ENCODE assay signal across 9 mouse cellular contexts in genomic region chr14:55029034-55029698, GRCm38 (mm10). TPM values are rescaled to one million over a fixed set of nuclear protein-coding genes. Genes with fewer than 3 reads are reported as not detected.
DNase-seq lines count a peak whose midpoint lies in the region; ATAC-seq and TF ChIP-seq lines count a peak whose summit lies in the region.
"Had no signal": no experiment of that assay in that cellular context is flagged by ENCODE, and none has a peak within 500 bp of the region (broad histone marks: within the 10 kb centered on the region; RNA-seq: fewer than 3 reads in every experiment).

No protein-coding gene starts in this region.

- no peaks in the 10 kb centered on the region for H3K9me3 ChIP-seq in kidney, postnatal 0 days (replicated peaks; ENCODE audit: low read length)
- H3K9me3 ChIP-seq in embryonic facial prominence, embryonic 14.5 days (ENCODE audit: control insufficient read depth, low read length) = no peaks in the 10 kb centered on the region
- no peaks in the 10 kb centered on the region for H3K9me3 ChIP-seq in liver, embryonic 11.5 days (ENCODE audit: control insufficient read depth, low read length)
- no peaks in the 10 kb centered on the region for H3K9me3 ChIP-seq in heart, embryonic 11.5 days (replicated peaks; ENCODE audit: control insufficient read depth, low read length)

- H3K4me1 ChIP-seq in kidney, postnatal 0 days (replicated peaks; ENCODE audit: insufficient read depth, low read length) = 0 out of 2 replicates have a peak, but pooled peaks cover 6% of the 10 kb centered on the region
- H3K4me1 ChIP-seq in bone marrow, adult 2 months (ENCODE audit: control insufficient read depth, insufficient read depth, low read length) = no peaks in the 10 kb centered on the region
- H3K4me1 ChIP-seq in embryonic facial prominence, embryonic 14.5 days (ENCODE audit: control insufficient read depth, insufficient read depth, low read length) = peaks cover 6% of the 10 kb centered on the region; the same call in 1 of the 2 replicates
- H3K4me1 ChIP-seq in liver, embryonic 11.5 days (replicated peaks; ENCODE audit: control insufficient read depth, insufficient read depth, low read length) = peaks cover 11% of the 10 kb centered on the region
- H3K4me1 ChIP-seq in heart, embryonic 11.5 days (ENCODE audit: control insufficient read depth, insufficient read depth, low read length) = peaks cover 7% of the 10 kb centered on the region

- H3K9ac ChIP-seq in kidney, postnatal 0 days (ENCODE audit: low read depth, low read length) = no peak overlapping the region
- H3K9ac ChIP-seq in embryonic facial prominence, embryonic 14.5 days (ENCODE audit: low read depth, low read length) = 0 out of 2 replicates have a peak overlapping the region, but pooled peaks have one; percentile 19
- H3K9ac ChIP-seq in liver, embryonic 11.5 days (ENCODE audit: low read depth, low read length) = no peak overlapping the region
- no peak overlapping the region for H3K9ac ChIP-seq in heart, embryonic 11.5 days (ENCODE audit: low read depth, low read length)

- no peak overlapping the region for H3K4me2 ChIP-seq in kidney, postnatal 0 days (ENCODE audit: low read length)
- no peak overlapping the region for H3K4me2 ChIP-seq in embryonic facial prominence, embryonic 14.5 days (ENCODE audit: low read depth, low read length)
- peak overlapping the region; percentile 19; the same call in 1 of the 2 replicates for H3K4me2 ChIP-seq in liver, embryonic 11.5 days
- H3K4me2 ChIP-seq in heart, embryonic 11.5 days = no peak overlapping the region

- 13% methylated on average over 11 of the region's 11 CpGs for WGBS in kidney, postnatal 0 days
- 32% methylated on average over 11 of the region's 11 CpGs for WGBS in bone marrow, adult 2 months
- 12% methylated on average over 9 of the region's 11 CpGs for WGBS in embryonic facial prominence, embryonic 14.5 days
- whole genome bisulfite sequencing in liver, embryonic 11.5 days = 9% methylated on average over 11 of the region's 11 CpGs
- WGBS in heart, embryonic 11.5 days (ENCODE audit: insufficient replicate concordance) = 6% methylated on average over 11 of the region's 11 CpGs

- no peak for TF ChIP-seq POLR2A in bone marrow, adult 2 months (IDR thresholded peaks at IDR 0.05; ENCODE audit: borderline replicate concordance, control insufficient read depth, low read depth, low read length)

- no peak for ATAC-seq in kidney, postnatal 0 days (replicated peaks; ENCODE audit: low FRiP score, low read depth)
- no peak for ATAC-seq in embryonic facial prominence, embryonic 14.5 days (ENCODE audit: low read depth)
- ATAC-seq in liver, embryonic 11.5 days (replicated peaks; ENCODE audit: low FRiP score) = peak; percentile 62; the same call in 1 of the 2 replicates
- no peak for ATAC-seq in heart, embryonic 11.5 days (replicated peaks; ENCODE audit: insufficient number of reproducible peaks, low FRiP score, low TSS enrichment)

- H3K4me3 ChIP-seq in kidney, postnatal 0 days (replicated peaks; ENCODE audit: low read depth, low read length) = no peak overlapping the region
- no peak overlapping the region for H3K4me3 ChIP-seq in bone marrow, adult 2 months (replicated peaks; ENCODE audit: control insufficient read depth, low read depth, low read length)
- H3K4me3 ChIP-seq in embryonic facial prominence, embryonic 14.5 days (ENCODE audit: low read depth, low read length) = no peak overlapping the region
- H3K4me3 ChIP-seq in liver, embryonic 11.5 days (ENCODE audit: low read depth, low read length) = no peak overlapping the region
- H3K4me3 ChIP-seq in heart, embryonic 11.5 days (ENCODE audit: low read depth, low read length) = no peak overlapping the region

- DNase-seq in kidney, postnatal 0 days (ENCODE audit: low spot score) = peak; percentile 44
- no peak for DNase-seq in kidney, adult 11 months
- DNase-seq in embryonic facial prominence, embryonic 14.5 days (ENCODE audit: low spot score) = peak; percentile 13
- DNase-seq in liver, embryonic 11.5 days (ENCODE audit: low spot score) = no peak
- DNase-seq in retina, embryonic 14.5 days (ENCODE audit: low spot score) = peak; percentile 60
- DNase-seq in urinary bladder, postnatal 4 days (ENCODE audit: low spot score in 2 of 2) = no peak

- H3K27ac ChIP-seq in kidney, postnatal 0 days = no peak overlapping the region
- no peak overlapping the region for H3K27ac ChIP-seq in bone marrow, adult 2 months (ENCODE audit: control insufficient read depth, insufficient read depth, low read depth, low read length, poor library complexity)
- no peak overlapping the region; the same call in 1 of the 2 replicates for H3K27ac ChIP-seq in embryonic facial prominence, embryonic 14.5 days (replicated peaks; ENCODE audit: low read depth, low read length)
- no peak overlapping the region for H3K27ac ChIP-seq in liver, embryonic 11.5 days (ENCODE audit: low read depth, low read length)
- H3K27ac ChIP-seq in heart, embryonic 11.5 days (ENCODE audit: low read depth, low read length) = no peak overlapping the region

- peak; percentile 53 for TF ChIP-seq CTCF in kidney, postnatal 0 days (IDR thresholded peaks at IDR 0.05; ENCODE audit: low read depth)
- TF ChIP-seq CTCF in bone marrow, adult 2 months (IDR thresholded peaks at IDR 0.05; ENCODE audit: control insufficient read depth, insufficient read depth, low read length) = peak; percentile 41; the same call in 1 of the 2 replicates

- H3K27me3 ChIP-seq in kidney, postnatal 0 days (ENCODE audit: insufficient read depth, low read length) = no peaks in the 10 kb centered on the region
- H3K27me3 ChIP-seq in embryonic facial prominence, embryonic 14.5 days (replicated peaks; ENCODE audit: control insufficient read depth, insufficient read depth, low read length) = no peaks in the 10 kb centered on the region
- no peaks in the 10 kb centered on the region for H3K27me3 ChIP-seq in liver, embryonic 11.5 days (replicated peaks; ENCODE audit: control insufficient read depth, insufficient read depth, low read length)
- no peaks in the 10 kb centered on the region for H3K27me3 ChIP-seq in heart, embryonic 11.5 days (ENCODE audit: control insufficient read depth, insufficient read depth, low read length)

- H3K36me3 ChIP-seq in kidney, postnatal 0 days (ENCODE audit: insufficient read depth, low read length) = peaks cover 6% of the 10 kb centered on the region; the same call in 1 of the 2 replicates
- peaks cover 16% of the 10 kb centered on the region for H3K36me3 ChIP-seq in embryonic facial prominence, embryonic 14.5 days (ENCODE audit: control insufficient read depth, insufficient read depth, low read length)
- H3K36me3 ChIP-seq in liver, embryonic 11.5 days (ENCODE audit: control insufficient read depth, insufficient read depth, low read length) = peaks cover 2% of the 10 kb centered on the region; the same call in 1 of the 2 replicates
- H3K36me3 ChIP-seq in heart, embryonic 11.5 days (ENCODE audit: control insufficient read depth, insufficient read depth, low read length) = no peaks in the 10 kb centered on the region

RNA-seq across cellular contexts. Expression of gene Ngdn, which starts 13.9 kb away (rescaled TPM):
- polyA plus RNA-seq in kidney, postnatal 0 days (2015; fragmentation: Nextera tagmentation; extraction: Ambion mirVana) = 68.9 and 75.7 TPM in 2 replicates
- 30.5 and 49.9 TPM in 2 replicates for polyA plus RNA-seq in bone marrow, adult 2 months (2011; ENCODE audit: insufficient read depth, insufficient read length, low replicate concordance, missing spikeins)
- 70.1 and 71.6 TPM in 2 replicates for polyA plus RNA-seq in embryonic facial prominence, embryonic 14.5 days (2014; fragmentation: Nextera tagmentation; extraction: Ambion mirVana)
- 87.0 and 95.6 TPM in 2 replicates for polyA plus RNA-seq in liver, embryonic 11.5 days (2014; fragmentation: Nextera tagmentation; extraction: Ambion mirVana)
- polyA plus RNA-seq in heart, embryonic 11.5 days (2014; fragmentation: Nextera tagmentation; extraction: Ambion mirVana) = 60.3 and 62.1 TPM in 2 replicates

RNA-seq across cellular contexts. Expression of gene Myh7, which starts 34.7 kb away (rescaled TPM):
- 0.16 and 0.88 TPM in 2 replicates for polyA plus RNA-seq in kidney, postnatal 0 days (2015; fragmentation: Nextera tagmentation; extraction: Ambion mirVana)
- polyA plus RNA-seq in bone marrow, adult 2 months (2011; ENCODE audit: insufficient read depth, insufficient read length, low replicate concordance, missing spikeins) = 0.59 TPM in 1 of 2 replicates, not detected in the other
- 92.5 and 103 TPM in 2 replicates for polyA plus RNA-seq in embryonic facial prominence, embryonic 14.5 days (2014; fragmentation: Nextera tagmentation; extraction: Ambion mirVana)
- 2.7 and 9.7 TPM in 2 replicates for polyA plus RNA-seq in liver, embryonic 11.5 days (2014; fragmentation: Nextera tagmentation; extraction: Ambion mirVana)
- polyA plus RNA-seq in heart, embryonic 11.5 days (2014; fragmentation: Nextera tagmentation; extraction: Ambion mirVana) = 3,446 and 4,122 TPM in 2 replicates

RNA-seq across cellular contexts. Expression of gene Gm17428, which starts 52.4 kb away (rescaled TPM):
- not detected in 2 replicates for polyA plus RNA-seq in kidney, postnatal 0 days (2015; fragmentation: Nextera tagmentation; extraction: Ambion mirVana)
- not detected in 2 replicates for polyA plus RNA-seq in bone marrow, adult 2 months (2011; ENCODE audit: insufficient read depth, insufficient read length, low replicate concordance, missing spikeins)
- not detected in 2 replicates for polyA plus RNA-seq in embryonic facial prominence, embryonic 14.5 days (2014; fragmentation: Nextera tagmentation; extraction: Ambion mirVana)
- not detected in 2 replicates for polyA plus RNA-seq in liver, embryonic 11.5 days (2014; fragmentation: Nextera tagmentation; extraction: Ambion mirVana)
- not detected in 2 replicates for polyA plus RNA-seq in heart, embryonic 11.5 days (2014; fragmentation: Nextera tagmentation; extraction: Ambion mirVana)
- polyA plus RNA-seq: large intestine, adult 2 months had no signal

Comparison
In these comparisons a context has a peak if more than half of its experiments do, and no peak if none do; other contexts are left out.
1. DNase-seq: peak in kidney, postnatal 0 days (single experiment), embryonic facial prominence, embryonic 14.5 days (single experiment) and retina, embryonic 14.5 days (single experiment); none in kidney, adult 11 months (single experiment), liver, embryonic 11.5 days (single experiment) and urinary bladder, postnatal 4 days (0 of 2).
2. RNA of gene Myh7, which starts 34.7 kb away (polyA plus RNA-seq): 3,446 to 4,122 TPM in heart, embryonic 11.5 days; 92.5 to 103 TPM in embryonic facial prominence, embryonic 14.5 days, 2.7 to 9.7 TPM in liver, embryonic 11.5 days, 0.59 TPM in bone marrow, adult 2 months and 0.16 to 0.88 TPM in kidney, postnatal 0 days; every median in the first group is over 10 times any median in the second.